Mouse (Mus musculus) stomach, postnatal 0 days (tissue): Measurements from ENCODE around the gene Plcl1. TPM values are rescaled to one million over a fixed set of nuclear protein-coding genes. Genes with fewer than 3 reads are reported as not detected.
"Not testable (repeated sequence)": the region's sequence is repeated elsewhere in the genome, so short reads cannot be mapped to it uniquely, and the experiment has no call there.

ENCODE experiments used
- ATAC-seq: fragments of 200-750 bp; cut with Nextera tagmentation; 2 replicates; pipeline ENCODE4 v1.8.0; 2017; ENCODE audit not compliant: low FRiP score, low TSS enrichment
- DNase-seq: peaks from one replicate; pipeline ENCODE4 v3.0.0-alpha.2; 2016; ENCODE audit warnings: low spot score
- H3K27ac ChIP-seq: fragments of 300-500 bp; sonication (generic); replicated peaks from 2 replicates; pipeline ENCODE4 v1.5.1; 2014; ENCODE audit warnings: mild to moderate bottlenecking, control low read depth
- H3K27me3 ChIP-seq: fragments of 300-500 bp; sonication (generic); 2 replicates; pipeline ENCODE4 v1.6.1; 2014; ENCODE audit warnings: low read length; ENCODE audit not compliant: control insufficient read depth, insufficient read depth
- H3K36me3 ChIP-seq: fragments of 300-500 bp; sonication (generic); 2 replicates; pipeline ENCODE4 v1.6.1; 2014; ENCODE audit warnings: low read length, mixed read lengths; ENCODE audit not compliant: control insufficient read depth, insufficient read depth
- H3K4me1 ChIP-seq: fragments of 300-500 bp; sonication (generic); replicated peaks from 2 replicates; pipeline ENCODE4 v1.6.1; 2014; ENCODE audit warnings: antibody characterized with exemption; ENCODE audit not compliant: control insufficient read depth, insufficient read depth
- H3K4me2 ChIP-seq: fragments of 300-500 bp; sonication (generic); replicated peaks from 2 replicates; pipeline ENCODE4 v1.6.1; 2014; ENCODE audit warnings: low read depth, mild to moderate bottlenecking, control low read depth, moderate library complexity
- H3K4me3 ChIP-seq: fragments of 300-500 bp; sonication (generic); 2 replicates; pipeline ENCODE4 v1.5.1; 2014; ENCODE audit warnings: low read depth, low read length, control low read depth
- H3K9ac ChIP-seq: fragments of 300-500 bp; sonication (generic); 2 replicates; pipeline ENCODE4 v1.6.1; 2014; ENCODE audit warnings: mild to moderate bottlenecking, low read length, control low read depth, mixed read lengths
- H3K9me3 ChIP-seq: fragments of 300-500 bp; sonication (generic); 2 replicates; pipeline ENCODE4 v1.6.1; 2016; ENCODE audit warnings: low read length; ENCODE audit not compliant: control insufficient read depth
- CTCF ChIP-seq: IDR thresholded peaks from 2 replicates; pipeline ENCODE4 v1.5.1; 2016; ENCODE audit warnings: antibody characterized with exemption, low read depth, mild to moderate bottlenecking, moderate library complexity
- EP300 ChIP-seq: optimal IDR thresholded peaks from 2 replicates; pipeline ENCODE3; 2016; ENCODE audit warnings: antibody characterized with exemption
- WGBS: fragments of 180-500 bp; shearing (Covaris S2); extraction: QIAGEN DNeasy Blood & Tissue Kit; methylation state at CpG from one replicate; pipeline ENCODE4 v1.1.7; 2014; 5-methylcytosine and 5-hydroxymethylcytosine counted together
- polyA plus RNA-seq: library from polyadenylated mRNA; unstranded; fragments of >200 nt; fragmentation: Nextera tagmentation; extraction: Ambion mirVana; gene quantifications from 2 replicates; pipeline ENCODE4 v1.2.1, GENCODE M21; 2015

The Plcl1 gene
- polyA plus RNA-seq, 1 experiment from 2014 or later: 1.7 TPM

- Histone ChIP-seq H3K4me2 (no peak overlapping the region), H3K4me1 (no peaks in the 10 kb centered on the region), H3K36me3 (no peaks in the 10 kb centered on the region), H3K27ac (no peak overlapping the region), H3K9ac (no peak overlapping the region), H3K27me3 (no peaks in the 10 kb centered on the region), H3K9me3 (no peaks in the 10 kb centered on the region), H3K4me3 (no peak overlapping the region)
- WGBS: 59% methylated on average over 1 of the region's 1 CpGs
- DNase-seq (no peak), ATAC-seq (no peak)
- TF ChIP-seq CTCF (no peak), EP300 (no peak)
These were observed 42.4 kb downstream of the Plcl1 start for GRCm38 (mm10) chr1:55448104-55448503.

GRCm38 (mm10) chr1:55449779-55450178 lies 44.1 kb downstream of the Plcl1 start:
- H3K9ac ChIP-seq: no peak overlapping the region
- WGBS: 90% methylated on average over 3 of the region's 3 CpGs
- no peak overlapping the region for H3K4me3 ChIP-seq
- ATAC-seq (no peak), DNase-seq (no peak)
- no peak overlapping the region for H3K4me2 ChIP-seq
- H3K27me3 ChIP-seq: no peaks in the 10 kb centered on the region
- H3K9me3 ChIP-seq: no peaks in the 10 kb centered on the region
- H3K27ac ChIP-seq: no peak overlapping the region
- no peak for TF ChIP-seq CTCF
- TF ChIP-seq EP300: no peak
- no peaks in the 10 kb centered on the region for H3K4me1 ChIP-seq
- no peaks in the 10 kb centered on the region for H3K36me3 ChIP-seq

- 76% methylated on average over 5 of the region's 5 CpGs for WGBS
- DNase-seq (no peak), ATAC-seq (peak; percentile 40; the same call in 1 of the 2 replicates)
- Histone ChIP-seq H3K9ac (no peak overlapping the region), H3K9me3 (no peaks in the 10 kb centered on the region), H3K4me3 (no peak overlapping the region), H3K4me2 (no peak overlapping the region), H3K27ac (no peak overlapping the region), H3K27me3 (no peaks in the 10 kb centered on the region), H3K4me1 (no peaks in the 10 kb centered on the region), H3K36me3 (no peaks in the 10 kb centered on the region)
- no peak for TF ChIP-seq CTCF
- no peak for TF ChIP-seq EP300
These were observed 48.4 kb downstream of the Plcl1 start for GRCm38 (mm10) chr1:55454119-55454518.

- no peaks in the 10 kb centered on the region for H3K9me3 ChIP-seq
- H3K4me2 ChIP-seq: no peak overlapping the region
- no peaks in the 10 kb centered on the region for H3K27me3 ChIP-seq
- no peak overlapping the region for H3K4me3 ChIP-seq
- no peaks in the 10 kb centered on the region for H3K36me3 ChIP-seq
- no peak overlapping the region for H3K9ac ChIP-seq
- H3K4me1 ChIP-seq: 0 out of 2 replicates have a peak, but pooled peaks cover 2% of the 10 kb centered on the region
- DNase-seq (no peak), ATAC-seq (no peak)
- 64% methylated on average over 5 of the region's 5 CpGs for WGBS
- TF ChIP-seq CTCF (no peak), EP300 (no peak)
- H3K27ac ChIP-seq: no peak overlapping the region
These were observed 56.6 kb downstream of the Plcl1 start for GRCm38 (mm10) chr1:55462301-55462700.

GRCm38 (mm10) chr1:55473756-55474155 lies 68.0 kb downstream of the Plcl1 start:
- Histone ChIP-seq H3K9ac (no peak overlapping the region), H3K4me3 (no peak overlapping the region), H3K27me3 (no peaks in the 10 kb centered on the region), H3K27ac (no peak overlapping the region), H3K4me1 (no peaks in the 10 kb centered on the region), H3K36me3 (no peaks in the 10 kb centered on the region), H3K4me2 (no peak overlapping the region), H3K9me3 (no peaks in the 10 kb centered on the region)
- TF ChIP-seq CTCF (no peak), EP300 (no peak)
- DNase-seq (no peak), ATAC-seq (no peak)
- 86% methylated on average over 9 of the region's 9 CpGs for WGBS

- Histone ChIP-seq H3K4me1 (no peaks in the 10 kb centered on the region), H3K36me3 (no peaks in the 10 kb centered on the region), H3K9me3 (no peaks in the 10 kb centered on the region), H3K4me2 (no peak overlapping the region), H3K27ac (no peak overlapping the region), H3K27me3 (no peaks in the 10 kb centered on the region), H3K4me3 (no peak overlapping the region), H3K9ac (no peak overlapping the region)
- ATAC-seq (no peak), DNase-seq (no peak)
- no peak for TF ChIP-seq EP300
- TF ChIP-seq CTCF: no peak
- WGBS: 79% methylated on average over 7 of the region's 7 CpGs
These were observed 69.3 kb downstream of the Plcl1 start for GRCm38 (mm10) chr1:55474976-55475375.

- not testable (repeated sequence) for H3K9me3 ChIP-seq, H3K27ac ChIP-seq, H3K4me2 ChIP-seq, H3K9ac ChIP-seq, ATAC-seq, H3K27me3 ChIP-seq, H3K36me3 ChIP-seq, H3K4me3 ChIP-seq, H3K4me1 ChIP-seq
- 83% methylated on average over 10 of the region's 10 CpGs for WGBS
- DNase-seq: peak; percentile 27
These were observed 81.7 kb downstream of the Plcl1 start for GRCm38 (mm10) chr1:55487371-55487770.
